Mouse (Mus musculus) ZHBTc4 (cell line): Measurements from ENCODE around the gene Gm21778.
"Not testable (repeated sequence)": the region's sequence is repeated elsewhere in the genome, so short reads cannot be mapped to it uniquely, and the experiment has no call there.

ENCODE experiments used
- DNase-seq: peaks from one replicate; pipeline ENCODE4 v3.0.0-alpha.2; 2011; ENCODE audit warnings: low read depth, low spot score

Gene Gm21778

GRCm38 (mm10) chrY:5942160-5942559 lies at the start of gene Gm21778:
TSS of gene Gm21778 (plus strand) at chrY:5942460.
- DNase-seq, result not testable (repeated sequence)
